Mouse (Mus musculus): ENCODE results near the gene Cnot4. TPM values are rescaled to one million over a fixed set of nuclear protein-coding genes. Genes with fewer than 3 reads are reported as not detected.
"Not testable (repeated sequence)": the region's sequence is repeated elsewhere in the genome, so short reads cannot be mapped to it uniquely, and the experiment has no call there.

The Cnot4 gene
- 25.1 and 26.1 TPM in 2 replicates for polyA plus RNA-seq (2016; fragmentation: Nextera tagmentation; extraction: Ambion mirVana)

GRCm38 (mm10) chr6:35133579-35134488 is at the start of gene Cnot4:
TSS of gene Cnot4 (minus strand) at chr6:35133724.
- WGBS: under 1% methylated on average over 55 of the region's 55 CpGs
- peak within 1 kb of the TSS; percentile 89 for H3K4me3 ChIP-seq
- peak; percentile 100 for DNase-seq (ENCODE audit: low spot score)
- no peaks in the 10 kb centered on the region for H3K36me3 ChIP-seq
- peaks cover 28% of the 10 kb centered on the region for H3K4me1 ChIP-seq
- no peaks in the 10 kb centered on the region for H3K9me3 ChIP-seq (replicated peaks)
- H3K27ac ChIP-seq (replicated peaks): peak within 1 kb of the TSS; percentile 90
- no peaks in the 10 kb centered on the region for H3K27me3 ChIP-seq (ENCODE audit: low read depth, poor library complexity, severe bottlenecking)

GRCm38 (mm10) chr6:35179299-35179698 is 45.8 kb upstream of the Cnot4 start:
- DNase-seq (ENCODE audit: low spot score): not testable (repeated sequence)
- WGBS: 98% methylated on average over 3 of the region's 3 CpGs

GRCm38 (mm10) chr6:35177650-35178272 is 44.2 kb upstream of the Cnot4 start:
- H3K4me3 ChIP-seq: peak overlapping the region; percentile 88
- no peak for DNase-seq (ENCODE audit: low spot score)
- peak overlapping the region; percentile 99 for H3K27ac ChIP-seq (replicated peaks)
- H3K4me1 ChIP-seq: peaks cover 17% of the 10 kb centered on the region
- under 1% methylated on average over 64 of the region's 69 CpGs for WGBS
- no peaks in the 10 kb centered on the region for H3K9me3 ChIP-seq (replicated peaks)
- 0 out of 2 replicates have a peak, but pooled peaks cover 5% of the 10 kb centered on the region for H3K36me3 ChIP-seq
- H3K27me3 ChIP-seq (ENCODE audit: low read depth, poor library complexity, severe bottlenecking): no peaks in the 10 kb centered on the region

More at GRCm38 (mm10) chr6:35179299-35179698, 45.8 kb upstream of the Cnot4 start:
- not testable (repeated sequence) for H3K4me3 ChIP-seq; H3K9me3 ChIP-seq (replicated peaks); H3K27me3 ChIP-seq (ENCODE audit: low read depth, poor library complexity, severe bottlenecking); H3K27ac ChIP-seq (replicated peaks)
- peaks cover 13% of the 10 kb centered on the region for H3K36me3 ChIP-seq
- peaks cover 17% of the 10 kb centered on the region for H3K4me1 ChIP-seq

GRCm38 (mm10) chr6:35176979-35177649 is 43.6 kb upstream of the Cnot4 start, which contains the start of gene Nup205:
TSS of gene Nup205 (plus strand) at chr6:35177421.
- Histone ChIP-seq H3K27me3 (ENCODE audit: low read depth, poor library complexity, severe bottlenecking) (no peaks in the 10 kb centered on the region), H3K36me3 (0 out of 2 replicates have a peak, but pooled peaks cover 5% of the 10 kb centered on the region), H3K4me3 (peak within 1 kb of the TSS; percentile 88), H3K27ac (replicated peaks) (peak within 1 kb of the TSS; percentile 99), H3K9me3 (replicated peaks) (no peaks in the 10 kb centered on the region), H3K4me1 (peaks cover 17% of the 10 kb centered on the region)
- WGBS: 4% methylated on average over 34 of the region's 34 CpGs
- DNase-seq (ENCODE audit: low spot score): peak; percentile 89

- Histone ChIP-seq H3K9me3 (replicated peaks) (no peaks in the 10 kb centered on the region), H3K27ac (replicated peaks) (no peak overlapping the region), H3K4me1 (peaks cover 5% of the 10 kb centered on the region), H3K27me3 (ENCODE audit: low read depth, poor library complexity, severe bottlenecking) (no peaks in the 10 kb centered on the region), H3K4me3 (no peak overlapping the region), H3K36me3 (no peaks in the 10 kb centered on the region)
- no peak for DNase-seq (ENCODE audit: low spot score)
- 88% methylated on average over 4 of the region's 4 CpGs for WGBS
These were observed 39.7 kb upstream of the Cnot4 start for GRCm38 (mm10) chr6:35173181-35173580.

DNA sequence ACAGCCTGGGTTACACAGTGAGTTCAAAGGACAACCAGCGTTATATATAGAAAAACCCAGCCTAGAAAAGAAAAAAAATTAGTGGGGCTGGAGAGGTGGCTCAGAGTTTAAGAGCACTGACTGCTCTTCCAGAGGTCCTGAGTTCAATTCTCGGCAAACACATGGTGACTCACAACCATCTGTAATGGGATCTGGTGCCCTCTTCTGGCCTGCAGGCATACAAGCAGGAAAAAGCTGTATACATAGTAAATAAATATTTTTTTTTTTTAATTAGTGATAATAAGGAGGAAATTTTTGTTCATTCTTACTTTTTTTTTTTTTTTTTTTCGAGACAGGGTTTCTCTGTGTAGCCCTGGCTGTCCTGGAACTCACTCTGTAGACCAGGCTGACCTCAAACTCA is 38.5 kb upstream of the Cnot4 start:
- not testable (repeated sequence) for H3K4me3 ChIP-seq; H3K27me3 ChIP-seq (ENCODE audit: low read depth, poor library complexity, severe bottlenecking); DNase-seq (ENCODE audit: low spot score); H3K4me1 ChIP-seq; H3K9me3 ChIP-seq (replicated peaks); H3K36me3 ChIP-seq; H3K27ac ChIP-seq (replicated peaks)
- 65% methylated on average over 3 of the region's 3 CpGs for WGBS

DNA sequence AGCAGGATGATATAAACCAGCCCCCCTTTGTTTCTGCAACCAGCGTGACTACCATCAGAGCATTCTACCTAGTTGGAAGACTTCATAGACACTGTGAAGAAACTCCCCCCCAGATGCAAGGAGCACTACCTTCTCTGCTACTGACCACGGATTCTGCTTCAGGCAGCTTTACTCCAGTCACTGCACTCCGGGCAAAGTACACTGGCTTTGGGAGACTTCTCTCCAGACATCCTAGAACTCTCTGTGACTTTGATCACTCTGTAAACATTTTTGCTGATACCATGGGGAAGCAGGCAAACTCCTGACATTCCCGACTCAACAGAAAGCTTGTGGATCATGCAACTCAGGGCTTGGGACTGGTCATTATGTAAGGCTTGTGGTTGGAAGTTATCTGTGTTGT is 35.7 kb upstream of the Cnot4 start:
- no peaks in the 10 kb centered on the region for H3K27me3 ChIP-seq (ENCODE audit: low read depth, poor library complexity, severe bottlenecking)
- DNase-seq (ENCODE audit: low spot score): no peak
- no peaks in the 10 kb centered on the region for H3K4me1 ChIP-seq
- 87% methylated on average over 4 of the region's 4 CpGs for WGBS
- H3K36me3 ChIP-seq: no peaks in the 10 kb centered on the region
- no peak overlapping the region for H3K4me3 ChIP-seq
- H3K27ac ChIP-seq (replicated peaks): no peak overlapping the region
- H3K9me3 ChIP-seq (replicated peaks): no peaks in the 10 kb centered on the region

GRCm38 (mm10) chr6:35154540-35154939 is 21.0 kb upstream of the Cnot4 start:
- Histone ChIP-seq H3K4me1 (no peaks in the 10 kb centered on the region), H3K36me3 (no peaks in the 10 kb centered on the region), H3K27me3 (ENCODE audit: low read depth, poor library complexity, severe bottlenecking) (no peaks in the 10 kb centered on the region), H3K9me3 (replicated peaks) (no peaks in the 10 kb centered on the region), H3K4me3 (no peak overlapping the region), H3K27ac (replicated peaks) (no peak overlapping the region)
- DNase-seq (ENCODE audit: low spot score): no peak

DNA sequence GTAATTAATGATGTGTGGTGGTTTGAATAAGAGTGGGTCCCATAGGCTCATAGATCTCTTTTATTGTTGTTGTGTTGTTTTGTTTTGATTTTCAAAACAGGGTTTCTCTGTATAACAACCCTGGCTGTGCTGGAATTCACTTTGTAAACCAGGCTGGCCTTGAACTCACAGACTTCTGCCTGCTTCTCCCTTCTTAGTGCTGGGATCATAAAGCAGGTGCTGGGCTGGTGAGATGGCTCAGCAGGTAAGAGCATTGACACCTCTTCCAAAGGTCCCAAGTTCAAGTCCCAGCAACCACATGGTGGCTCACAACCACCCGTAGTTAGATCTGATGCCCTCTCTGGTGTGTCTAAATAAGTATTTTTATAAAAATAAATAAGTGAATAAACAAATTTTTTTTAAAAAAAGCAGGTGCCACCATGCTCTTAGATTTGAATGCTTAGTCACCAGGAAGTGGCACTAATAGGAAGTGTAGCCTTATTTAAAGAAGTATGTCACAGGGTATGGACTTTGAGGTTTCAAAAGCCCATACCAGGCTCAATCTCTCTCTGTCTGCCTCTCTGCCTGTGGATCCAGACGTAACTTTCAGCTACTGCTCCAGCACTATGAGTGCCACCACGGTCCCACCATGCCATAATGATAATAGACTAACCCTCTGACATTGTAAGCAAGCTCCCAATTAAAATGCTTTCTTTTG is 14.3 kb upstream of the Cnot4 start:
- Histone ChIP-seq H3K9me3 (replicated peaks) (peaks cover 9% of the 10 kb centered on the region), H3K4me3 (no peak overlapping the region), H3K27ac (replicated peaks) (no peak overlapping the region), H3K27me3 (ENCODE audit: low read depth, poor library complexity, severe bottlenecking) (no peaks in the 10 kb centered on the region), H3K36me3 (no peaks in the 10 kb centered on the region), H3K4me1 (no peaks in the 10 kb centered on the region)
- no peak for DNase-seq (ENCODE audit: low spot score)
- WGBS: 84% methylated on average over 3 of the region's 3 CpGs

- Histone ChIP-seq H3K36me3 (no peaks in the 10 kb centered on the region), H3K27ac (replicated peaks) (no peak overlapping the region), H3K4me1 (no peaks in the 10 kb centered on the region), H3K27me3 (ENCODE audit: low read depth, poor library complexity, severe bottlenecking) (no peaks in the 10 kb centered on the region), H3K4me3 (no peak overlapping the region), H3K9me3 (replicated peaks) (peaks cover 9% of the 10 kb centered on the region)
- 84% methylated on average over 2 of the region's 2 CpGs for WGBS
- DNase-seq (ENCODE audit: low spot score): no peak
These were observed 12.0 kb upstream of the Cnot4 start for GRCm38 (mm10) chr6:35145569-35145968.

GRCm38 (mm10) chr6:35140351-35140750 is 6.8 kb upstream of the Cnot4 start:
- Histone ChIP-seq H3K36me3 (no peaks in the 10 kb centered on the region), H3K27me3 (ENCODE audit: low read depth, poor library complexity, severe bottlenecking) (no peaks in the 10 kb centered on the region), H3K4me1 (no peaks in the 10 kb centered on the region), H3K4me3 (no peak overlapping the region), H3K27ac (replicated peaks) (no peak overlapping the region), H3K9me3 (replicated peaks) (peaks cover 1% of the 10 kb centered on the region)
- no peak for DNase-seq (ENCODE audit: low spot score)
- WGBS: 92% methylated on average over 1 of the region's 1 CpGs

GRCm38 (mm10) chr6:35134844-35135243 is 1.3 kb upstream of the Cnot4 start:
- H3K27ac ChIP-seq (replicated peaks): no peak overlapping the region
- DNase-seq (ENCODE audit: low spot score): no peak
- H3K36me3 ChIP-seq: no peaks in the 10 kb centered on the region
- H3K4me1 ChIP-seq: peaks cover 28% of the 10 kb centered on the region
- 51% methylated on average over 2 of the region's 2 CpGs for WGBS
- no peaks in the 10 kb centered on the region for H3K9me3 ChIP-seq (replicated peaks)
- no peaks in the 10 kb centered on the region for H3K27me3 ChIP-seq (ENCODE audit: low read depth, poor library complexity, severe bottlenecking)
- H3K4me3 ChIP-seq: peak overlapping the region; percentile 89

Data from midbrain, embryonic 10.5 days (tissue).